ENCODE assay signal across 24 mouse cellular contexts in the genomic region with DNA sequence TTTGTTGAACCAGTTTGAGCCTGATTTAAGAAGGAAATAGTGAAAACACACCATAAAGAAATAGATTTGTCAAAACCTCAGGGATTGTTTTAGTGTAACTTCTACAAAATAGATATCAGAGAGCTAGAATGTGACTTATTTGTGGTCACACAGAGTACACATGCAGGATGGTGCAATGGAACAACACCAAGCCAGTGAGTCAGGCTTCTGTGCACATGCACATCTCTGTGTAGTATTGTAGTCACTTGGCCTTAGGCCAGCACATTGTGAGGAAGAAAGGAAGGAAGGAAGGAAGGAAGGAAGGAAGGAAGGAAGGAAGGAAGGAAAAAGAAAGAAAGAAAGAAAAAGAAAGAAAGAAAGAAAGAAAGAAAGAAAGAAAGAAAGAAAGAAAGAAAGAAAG. TPM values are rescaled to one million over a fixed set of nuclear protein-coding genes. Genes with fewer than 3 reads are reported as not detected.
"Had no signal": no experiment of that assay in that cellular context is flagged by ENCODE, and none has a peak within 500 bp of the region (broad histone marks: within the 10 kb centered on the region; RNA-seq: fewer than 3 reads in every experiment).

No protein-coding gene starts in this region.

- DNase-seq: liver, postnatal 0 days; lung, adult 2 months; lung, postnatal 4 days; midbrain, embryonic 14.5 days; retina, postnatal 1 day; right cerebral cortex, adult 18-20 months; right cerebral cortex, postnatal 25 days; right cerebral cortex, postnatal 4 days; spleen, adult 18-20 months; thymus, adult 18-20 months; thymus, postnatal 14 days; thymus, postnatal 36 days had no signal

- ATAC-seq: liver, postnatal 0 days; lung, postnatal 0 days; midbrain, embryonic 16.5 days had no signal

RNA-seq across cellular contexts. Expression of gene Heatr9, which starts 4.8 kb away (rescaled TPM):
- polyA plus RNA-seq: liver, embryonic 15.5 days; liver, postnatal 0 days; lung, embryonic 15.5 days; lung, postnatal 0 days; midbrain, embryonic 10.5 days; midbrain, embryonic 12.5 days; midbrain, embryonic 14.5 days; midbrain, embryonic 16.5 days; neural tube, embryonic 12.5 days; neural tube, embryonic 14.5 days; small intestine, adult 2 months; stomach, embryonic 14.5 days; stomach, embryonic 16.5 days; thymus, postnatal 0 days had no signal

RNA-seq across cellular contexts. Expression of gene Ccl5, which starts 13.2 kb away (rescaled TPM):
- polyA plus RNA-seq: midbrain, embryonic 10.5 days; midbrain, embryonic 12.5 days; midbrain, embryonic 16.5 days; neural tube, embryonic 12.5 days; neural tube, embryonic 14.5 days had no signal
